Mouse (Mus musculus) ES-Bruce4 (cell line): ENCODE results near the gene Atox1. TPM values are rescaled to one million over a fixed set of nuclear protein-coding genes. Genes with fewer than 3 reads are reported as not detected.

ENCODE experiments used
- H3K27ac ChIP-seq: 2 replicates; pipeline ENCODE4 v1.5.1; 2012; ENCODE audit warnings: low read length, inconsistent platforms; ENCODE audit not compliant: insufficient read depth
- H3K27me3 ChIP-seq: 2 replicates; pipeline ENCODE4 v1.6.1; 2012; ENCODE audit warnings: mild to moderate bottlenecking, low read length, inconsistent platforms; ENCODE audit not compliant: control insufficient read depth, poor library complexity, insufficient read depth, severe bottlenecking
- H3K36me3 ChIP-seq: 2 replicates; pipeline ENCODE4 v1.6.1; 2012; ENCODE audit warnings: inconsistent platforms, mild to moderate bottlenecking, low read length, moderate library complexity; ENCODE audit not compliant: control insufficient read depth, poor library complexity, insufficient read depth, severe bottlenecking
- H3K4me1 ChIP-seq: one replicate; pipeline ENCODE4 v1.8.1; 2011; ENCODE audit warnings: low read length; ENCODE audit not compliant: control insufficient read depth, insufficient read depth
- H3K4me3 ChIP-seq: 2 replicates; pipeline ENCODE4 v1.5.1; 2011; ENCODE audit warnings: low read depth, mild to moderate bottlenecking, low read length
- H3K9ac ChIP-seq: 2 replicates; pipeline ENCODE4 v1.6.1; 2012; ENCODE audit warnings: low read depth, mild to moderate bottlenecking, inconsistent platforms; ENCODE audit not compliant: poor library complexity, severe bottlenecking
- H3K9me3 ChIP-seq: replicated peaks from 2 replicates; pipeline ENCODE4 v1.6.1; 2012; ENCODE audit warnings: mild to moderate bottlenecking, low read length, inconsistent platforms; ENCODE audit not compliant: control insufficient read depth, poor library complexity, insufficient read depth, severe bottlenecking
- CTCF ChIP-seq: IDR thresholded peaks from one replicate; pipeline ENCODE4 v1.8.1; 2011; ENCODE audit warnings: low read depth, low read length
- EP300 ChIP-seq: IDR thresholded peaks from 2 replicates; pipeline ENCODE4 v1.6.1; 2011; ENCODE audit warnings: low read depth, low read length; ENCODE audit not compliant: insufficient read depth
- POLR2A ChIP-seq: IDR thresholded peaks from one replicate; pipeline ENCODE4 v1.8.1; 2011; ENCODE audit warnings: low read length; ENCODE audit not compliant: insufficient read depth
- polyA plus RNA-seq: library from polyadenylated mRNA; stranded (reverse); fragments of >200 nt; gene quantifications from 2 replicates; pipeline ENCODE4 v1.2.4, GENCODE M21; 2011; ENCODE audit warnings: low read depth; ENCODE audit not compliant: missing spikeins, insufficient read depth, insufficient read length

Atox1 gene
- polyA plus RNA-seq, 1 experiment: 120 TPM

- no peak for TF ChIP-seq EP300
- TF ChIP-seq CTCF: peak; percentile 53
- Histone ChIP-seq H3K4me1 (no peaks in the 10 kb centered on the region), H3K9me3 (no peaks in the 10 kb centered on the region), H3K4me3 (no peak overlapping the region), H3K27ac (0 out of 2 replicates have a peak overlapping the region, but pooled peaks have one; percentile 3), H3K9ac (no peak overlapping the region), H3K36me3 (peaks cover 21% of the 10 kb centered on the region), H3K27me3 (no peaks in the 10 kb centered on the region)
Measured at GRCm38 (mm10) chr11:55446579-55446978, 14.5 kb downstream of the Atox1 start.

- peaks cover 19% of the 10 kb centered on the region for H3K36me3 ChIP-seq
- peaks cover 3% of the 10 kb centered on the region for H3K4me1 ChIP-seq
- H3K9me3 ChIP-seq: no peaks in the 10 kb centered on the region
- no peak overlapping the region for H3K4me3 ChIP-seq
- no peak overlapping the region for H3K27ac ChIP-seq
- no peak overlapping the region for H3K9ac ChIP-seq
- TF ChIP-seq POLR2A (no peak), CTCF (peak; percentile 2)
- no peaks in the 10 kb centered on the region for H3K27me3 ChIP-seq
Measured at GRCm38 (mm10) chr11:55444772-55445171, 16.3 kb downstream of the Atox1 start.

DNA sequence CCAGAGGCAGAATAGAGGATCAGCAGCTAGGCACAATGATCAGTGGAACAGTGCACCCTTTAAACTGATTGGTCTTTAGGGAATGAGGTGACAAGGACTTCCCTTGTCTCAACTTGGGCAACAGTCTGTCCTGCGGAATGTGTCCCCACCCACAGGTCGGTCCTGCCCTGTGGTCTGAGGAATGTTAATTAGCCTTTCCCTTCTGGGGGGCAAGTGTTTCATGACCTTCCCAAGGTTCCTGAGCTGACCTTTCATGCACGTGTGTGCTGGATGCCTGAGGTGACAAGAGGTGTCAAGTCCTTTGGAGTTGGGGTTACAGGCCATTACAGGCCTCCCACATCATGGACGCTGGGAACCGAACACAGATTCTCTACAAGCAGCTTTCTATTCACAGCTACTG, 21.3 kb downstream of the Atox1 start:
- H3K4me1 ChIP-seq: peaks cover 4% of the 10 kb centered on the region
- TF ChIP-seq CTCF (no peak), EP300 (peak; percentile 91)
- no peak overlapping the region for H3K9ac ChIP-seq
- no peak overlapping the region for H3K4me3 ChIP-seq
- no peaks in the 10 kb centered on the region for H3K27me3 ChIP-seq
- no peak overlapping the region for H3K27ac ChIP-seq
- no peaks in the 10 kb centered on the region for H3K36me3 ChIP-seq
- H3K9me3 ChIP-seq: no peaks in the 10 kb centered on the region

DNA sequence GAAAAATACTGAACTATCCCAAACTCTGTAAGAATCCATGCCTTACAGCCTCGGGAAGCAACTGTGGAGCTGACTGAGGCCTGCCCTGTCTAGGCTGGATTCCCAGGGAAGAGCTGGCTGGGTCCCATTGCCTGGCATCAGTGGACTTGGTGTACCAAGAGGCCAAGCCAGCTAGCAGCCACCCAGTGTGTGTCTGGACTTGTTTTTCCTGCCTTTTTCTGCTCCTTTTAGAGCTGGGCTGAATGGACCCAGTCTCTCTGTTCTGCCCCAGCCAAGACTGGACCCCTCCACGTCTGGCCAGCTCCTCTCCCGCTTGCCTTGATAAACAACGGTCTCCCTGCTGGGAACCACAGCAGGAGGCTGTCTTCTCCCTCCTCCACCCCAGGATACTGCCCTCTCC, 23.0 kb downstream of the Atox1 start:
- no peak overlapping the region for H3K4me3 ChIP-seq
- no peaks in the 10 kb centered on the region for H3K27me3 ChIP-seq
- no peak overlapping the region for H3K27ac ChIP-seq
- H3K9ac ChIP-seq: no peak overlapping the region
- no peaks in the 10 kb centered on the region for H3K9me3 ChIP-seq
- no peaks in the 10 kb centered on the region for H3K36me3 ChIP-seq
- TF ChIP-seq POLR2A (no peak), CTCF (no peak), EP300 (no peak)
- H3K4me1 ChIP-seq: peaks cover 4% of the 10 kb centered on the region

- TF ChIP-seq EP300 (no peak), CTCF (no peak), POLR2A (no peak)
- no peaks in the 10 kb centered on the region for H3K36me3 ChIP-seq
- no peaks in the 10 kb centered on the region for H3K27me3 ChIP-seq
- no peak overlapping the region for H3K9ac ChIP-seq
- peaks cover 3% of the 10 kb centered on the region for H3K4me1 ChIP-seq
- no peaks in the 10 kb centered on the region for H3K9me3 ChIP-seq
- no peak overlapping the region for H3K27ac ChIP-seq
- no peak overlapping the region for H3K4me3 ChIP-seq
Measured at GRCm38 (mm10) chr11:55436089-55436488, 24.9 kb downstream of the Atox1 start.

DNA sequence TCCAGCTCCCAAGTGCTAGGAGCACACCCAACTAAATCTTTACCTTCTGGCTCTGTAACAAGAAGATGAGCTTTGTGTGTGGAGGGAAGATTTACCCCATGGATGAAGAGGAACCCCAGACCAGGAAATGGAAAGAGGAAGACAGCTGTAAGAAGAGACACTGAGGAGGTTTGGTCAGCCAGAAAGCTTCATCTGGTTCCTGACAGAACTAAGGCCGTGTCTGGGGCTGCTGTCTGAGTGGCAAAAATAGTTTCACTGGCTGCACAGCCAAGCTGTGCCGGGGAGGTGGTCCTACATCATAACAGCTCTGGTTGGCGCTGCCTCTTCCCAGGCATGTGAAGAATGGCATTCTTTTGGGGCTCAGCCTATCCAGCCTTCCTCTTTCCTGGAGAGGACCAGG, 28.1 kb downstream of the Atox1 start:
- no peaks in the 10 kb centered on the region for H3K4me1 ChIP-seq
- H3K9me3 ChIP-seq: no peaks in the 10 kb centered on the region
- H3K27me3 ChIP-seq: no peaks in the 10 kb centered on the region
- H3K9ac ChIP-seq: no peak overlapping the region
- H3K4me3 ChIP-seq: no peak overlapping the region
- TF ChIP-seq CTCF (no peak), EP300 (no peak), POLR2A (no peak)
- H3K36me3 ChIP-seq: no peaks in the 10 kb centered on the region
- H3K27ac ChIP-seq: no peak overlapping the region

GRCm38 (mm10) chr11:55429973-55430372, 31.1 kb downstream of the Atox1 start:
- Histone ChIP-seq H3K36me3 (no peaks in the 10 kb centered on the region), H3K27me3 (no peaks in the 10 kb centered on the region), H3K4me1 (no peaks in the 10 kb centered on the region), H3K4me3 (no peak overlapping the region), H3K27ac (no peak overlapping the region), H3K9me3 (no peaks in the 10 kb centered on the region), H3K9ac (no peak overlapping the region)
- TF ChIP-seq EP300: no peak
- no peak for TF ChIP-seq CTCF
- no peak for TF ChIP-seq POLR2A
